Mouse (Mus musculus): ENCODE results near the gene P2ry10.

- TF ChIP-seq POLR2A (IDR thresholded peaks at IDR 0.05; ENCODE audit: low read depth, low read length) = no peak
- TF ChIP-seq CTCF (IDR thresholded peaks at IDR 0.05; ENCODE audit: extremely low read depth, insufficient read length, insufficient replicate concordance, low read depth, low read length) = no peak
Observed at GRCm38 (mm10) chrX:107149391-107149993, 61.2 kb downstream of the P2ry10 start.

Measured in small intestine, adult 2 months (tissue).